Mouse (Mus musculus): ENCODE measurements around the gene Zfp746.

- TF ChIP-seq CTCF (IDR thresholded peaks at IDR 0.05; ENCODE audit: extremely low read depth, insufficient read length, insufficient replicate concordance, low read depth, low read length) (no peak), POLR2A (IDR thresholded peaks at IDR 0.05; ENCODE audit: low read depth, low read length) (no peak)
Observed at GRCm38 (mm10) chr6:48051666-48052065, 34.7 kb downstream of the Zfp746 start.
